ENCODE assay signal across 16 mouse cellular contexts in genomic region chr8:47392290-47392689, GRCm38 (mm10). TPM values are rescaled to one million over a fixed set of nuclear protein-coding genes. Genes with fewer than 3 reads are reported as not detected.
DNase-seq lines count a peak whose midpoint lies in the region; ATAC-seq and TF ChIP-seq lines count a peak whose summit lies in the region.
"Had no signal": no experiment of that assay in that cellular context is flagged by ENCODE, and none has a peak within 500 bp of the region (broad histone marks: within the 10 kb centered on the region; RNA-seq: fewer than 3 reads in every experiment).

No protein-coding gene starts in this region.

- no peak overlapping the region for H3K27ac ChIP-seq in hindbrain, embryonic 16.5 days (ENCODE audit: low read depth, low read length)
- no peak overlapping the region for H3K27ac ChIP-seq in hindbrain, embryonic 14.5 days
- no peak overlapping the region for H3K27ac ChIP-seq in embryonic facial prominence, embryonic 14.5 days (replicated peaks; ENCODE audit: low read depth, low read length)
- H3K27ac ChIP-seq: liver, embryonic 13.5 days; midbrain, embryonic 13.5 days had no signal

- H3K27me3 ChIP-seq in hindbrain, embryonic 16.5 days (replicated peaks; ENCODE audit: control insufficient read depth, insufficient read depth, low read length), result no peaks in the 10 kb centered on the region
- no peaks in the 10 kb centered on the region for H3K27me3 ChIP-seq in hindbrain, embryonic 14.5 days (ENCODE audit: control insufficient read depth, insufficient read depth, low read length)
- H3K27me3 ChIP-seq in E14TG2a.4 (ENCODE audit: insufficient read depth, low read length), result peaks cover 19% of the 10 kb centered on the region
- H3K27me3 ChIP-seq in embryonic facial prominence, embryonic 14.5 days (replicated peaks; ENCODE audit: control insufficient read depth, insufficient read depth, low read length), result no peaks in the 10 kb centered on the region
- H3K27me3 ChIP-seq: CH12.LX; liver, embryonic 13.5 days; midbrain, embryonic 13.5 days had no signal

- H3K36me3 ChIP-seq in hindbrain, embryonic 16.5 days (ENCODE audit: control insufficient read depth, insufficient read depth, low read length), result no peaks in the 10 kb centered on the region
- no peaks in the 10 kb centered on the region for H3K36me3 ChIP-seq in hindbrain, embryonic 14.5 days (replicated peaks; ENCODE audit: control insufficient read depth, insufficient read depth)
- H3K36me3 ChIP-seq in E14TG2a.4 (ENCODE audit: insufficient read depth, low read length), result no peaks in the 10 kb centered on the region
- no peaks in the 10 kb centered on the region for H3K36me3 ChIP-seq in embryonic facial prominence, embryonic 14.5 days (ENCODE audit: control insufficient read depth, insufficient read depth, low read length)
- H3K36me3 ChIP-seq: liver, embryonic 13.5 days; midbrain, embryonic 13.5 days had no signal

- H3K4me1 ChIP-seq in hindbrain, embryonic 16.5 days (ENCODE audit: control insufficient read depth, insufficient read depth, low read depth, low read length), result no peaks in the 10 kb centered on the region
- H3K4me1 ChIP-seq in hindbrain, embryonic 14.5 days (replicated peaks; ENCODE audit: control insufficient read depth, insufficient read depth, low read length), result no peaks in the 10 kb centered on the region
- peaks cover 51% of the 10 kb centered on the region for H3K4me1 ChIP-seq in E14TG2a.4 (replicated peaks; ENCODE audit: low read depth, low read length)
- H3K4me1 ChIP-seq in embryonic facial prominence, embryonic 14.5 days (ENCODE audit: control insufficient read depth, insufficient read depth, low read length), result no peaks in the 10 kb centered on the region
- H3K4me1 ChIP-seq: liver, embryonic 13.5 days; midbrain, embryonic 13.5 days had no signal

- WGBS in hindbrain, embryonic 16.5 days, result 59% methylated on average over 18 of the region's 18 CpGs
- 78% methylated on average over 18 of the region's 18 CpGs for WGBS in hindbrain, embryonic 14.5 days
- 72% methylated on average over 18 of the region's 18 CpGs for WGBS in embryonic facial prominence, embryonic 14.5 days

- no peak overlapping the region for H3K9ac ChIP-seq in hindbrain, embryonic 16.5 days (ENCODE audit: low read depth, low read length)
- H3K9ac ChIP-seq in hindbrain, embryonic 14.5 days, result no peak overlapping the region
- no peak overlapping the region for H3K9ac ChIP-seq in embryonic facial prominence, embryonic 14.5 days (ENCODE audit: low read depth, low read length)
- H3K9ac ChIP-seq: liver, embryonic 13.5 days; midbrain, embryonic 13.5 days had no signal

- ATAC-seq in hindbrain, embryonic 16.5 days, result peak; percentile 69
- ATAC-seq in hindbrain, embryonic 14.5 days (ENCODE audit: low FRiP score), result no peak; the same call in 1 of the 2 replicates
- 0 out of 2 replicates have a peak, but pooled peaks have one; percentile 18 for ATAC-seq in embryonic facial prominence, embryonic 14.5 days (ENCODE audit: low read depth)
- ATAC-seq: forebrain, embryonic 16.5 days; midbrain, embryonic 13.5 days had no signal

- no peak for TF ChIP-seq CTCF in E14TG2a.4 (conservative IDR thresholded peaks at IDR 0.05; ENCODE audit: low read length)

- H3K4me2 ChIP-seq in hindbrain, embryonic 16.5 days (ENCODE audit: low read length), result peak overlapping the region; percentile 9; the same call in 1 of the 2 replicates
- no peak overlapping the region for H3K4me2 ChIP-seq in hindbrain, embryonic 14.5 days (replicated peaks)
- no peak overlapping the region; the same call in 1 of the 2 replicates for H3K4me2 ChIP-seq in embryonic facial prominence, embryonic 14.5 days (ENCODE audit: low read depth, low read length)
- H3K4me2 ChIP-seq: liver, embryonic 13.5 days; midbrain, embryonic 13.5 days had no signal

- no peak for DNase-seq in hindbrain, embryonic 14.5 days (ENCODE audit: low spot score)
- DNase-seq in embryonic facial prominence, embryonic 14.5 days (ENCODE audit: low spot score), result no peak
- DNase-seq in kidney, postnatal 25 days, result peak; percentile 47 to 73
- no peak for DNase-seq in right cerebral cortex, adult 18-20 months
- DNase-seq in MN1 (ENCODE audit: low spot score), result no peak
- DNase-seq: adrenal gland, postnatal 10 days; cerebellum, postnatal 25 days; gastrocnemius, postnatal 10 days; liver, embryonic 13.5 days; lung, postnatal 14 days; thymus, postnatal 36 days had no signal

- H3K9me3 ChIP-seq in hindbrain, embryonic 16.5 days (ENCODE audit: control insufficient read depth, low read length), result no peaks in the 10 kb centered on the region
- no peaks in the 10 kb centered on the region for H3K9me3 ChIP-seq in hindbrain, embryonic 14.5 days (ENCODE audit: control insufficient read depth, low read length)
- no peaks in the 10 kb centered on the region for H3K9me3 ChIP-seq in E14TG2a.4 (ENCODE audit: low read length)
- H3K9me3 ChIP-seq in embryonic facial prominence, embryonic 14.5 days (ENCODE audit: control insufficient read depth, low read length), result no peaks in the 10 kb centered on the region
- H3K9me3 ChIP-seq: liver, embryonic 13.5 days; midbrain, embryonic 13.5 days had no signal

- no peak overlapping the region for H3K4me3 ChIP-seq in hindbrain, embryonic 16.5 days (ENCODE audit: low read length)
- H3K4me3 ChIP-seq in hindbrain, embryonic 14.5 days (replicated peaks; ENCODE audit: low read length), result no peak overlapping the region
- peak overlapping the region; percentile 54 for H3K4me3 ChIP-seq in E14TG2a.4 (replicated peaks; ENCODE audit: low read length)
- no peak overlapping the region for H3K4me3 ChIP-seq in embryonic facial prominence, embryonic 14.5 days (ENCODE audit: low read depth, low read length)
- H3K4me3 ChIP-seq: liver, embryonic 13.5 days; midbrain, embryonic 13.5 days had no signal

RNA-seq across cellular contexts. Expression of gene Stox2, which starts 53.9 kb away (rescaled TPM):
- 28.5 and 30.3 TPM in 2 replicates for polyA plus RNA-seq in hindbrain, embryonic 16.5 days (2015; fragmentation: Nextera tagmentation; extraction: Ambion mirVana)
- polyA plus RNA-seq in hindbrain, embryonic 14.5 days (2014; fragmentation: Nextera tagmentation; extraction: Ambion mirVana), result 39.9 and 46.5 TPM in 2 replicates
- 14.2 and 15.0 TPM in 2 replicates for polyA plus RNA-seq in embryonic facial prominence, embryonic 14.5 days (2014; fragmentation: Nextera tagmentation; extraction: Ambion mirVana)

Comparison
In these comparisons a context has a peak if more than half of its experiments do, and no peak if none do; other contexts are left out.
1. DNase-seq: peak in kidney, postnatal 25 days (2 of 2); none in hindbrain, embryonic 14.5 days (single experiment), embryonic facial prominence, embryonic 14.5 days (single experiment), right cerebral cortex, adult 18-20 months (single experiment) and MN1 (single experiment).